Mouse (Mus musculus) embryonic fibroblast, embryonic 13.5 days (primary cell): ENCODE measurements at regions not wholly inside any gene's neighbourhood (a gene's known extent, or its start where the extent isn't known, plus 50 kb on each side); places are given as distances from the start of the nearest gene placed in this dataset.

ENCODE experiments used
- H3K27ac ChIP-seq: 2 replicates; pipeline ENCODE4 v1.5.1; 2012; ENCODE audit warnings: low read length, control low read depth, inconsistent platforms; ENCODE audit not compliant: insufficient read depth
- H3K4me1 ChIP-seq: 2 replicates; pipeline ENCODE4 v1.6.1; 2011; ENCODE audit warnings: low read length; ENCODE audit not compliant: control insufficient read depth, insufficient read depth
- H3K4me3 ChIP-seq: 2 replicates; pipeline ENCODE4 v1.5.1; 2011; ENCODE audit warnings: mild to moderate bottlenecking, control low read depth, low read length; ENCODE audit not compliant: insufficient read depth
- CTCF ChIP-seq: IDR thresholded peaks from 2 replicates; pipeline ENCODE4 v1.5.1; 2011; ENCODE audit warnings: mild to moderate bottlenecking, control low read depth, low read length, moderate library complexity, borderline replicate concordance; ENCODE audit not compliant: insufficient read depth
- POLR2A ChIP-seq: IDR thresholded peaks from 2 replicates; pipeline ENCODE4 v1.6.1; 2011; ENCODE audit warnings: low read depth, mild to moderate bottlenecking, control low read depth, low read length, moderate library complexity

DNA sequence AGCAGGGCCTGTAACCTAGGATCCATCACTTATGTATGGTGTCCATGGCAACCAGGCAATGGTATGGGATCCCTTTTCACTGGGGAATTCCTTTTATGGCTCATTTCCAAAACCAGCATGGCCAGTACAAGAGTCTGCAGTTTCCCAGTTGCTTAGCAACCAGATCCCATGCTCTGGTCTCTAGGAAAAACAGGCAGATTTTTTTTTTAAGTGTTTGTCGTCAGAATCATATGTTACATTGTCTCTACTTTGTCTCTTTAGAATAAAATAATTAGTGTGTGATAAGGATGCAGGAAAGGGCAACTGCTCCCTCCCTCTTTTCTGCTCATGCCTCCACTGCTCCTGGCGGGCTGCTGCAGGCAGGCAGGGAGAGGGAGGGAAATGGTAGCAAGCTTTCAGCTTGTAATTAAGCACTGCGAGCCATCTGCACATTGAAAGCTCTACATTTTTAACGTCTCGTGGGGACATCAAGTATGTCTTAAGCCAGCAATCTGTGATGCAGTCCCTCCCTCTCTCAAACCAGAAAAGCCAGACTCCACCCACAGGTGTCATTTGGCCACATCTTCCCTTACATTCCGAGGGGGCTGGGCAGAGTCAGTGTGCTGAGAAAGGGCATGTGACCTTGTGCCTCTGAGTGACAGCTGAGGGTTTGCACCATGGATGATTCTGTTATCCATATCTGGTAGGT, 51.6 kb upstream of the March10 start:
- no peak for TF ChIP-seq POLR2A
- TF ChIP-seq CTCF = no peak
- Histone ChIP-seq H3K4me3 (no peak overlapping the region), H3K27ac (peak overlapping the region; percentile 54), H3K4me1 (peaks cover 11% of the 10 kb centered on the region)

DNA sequence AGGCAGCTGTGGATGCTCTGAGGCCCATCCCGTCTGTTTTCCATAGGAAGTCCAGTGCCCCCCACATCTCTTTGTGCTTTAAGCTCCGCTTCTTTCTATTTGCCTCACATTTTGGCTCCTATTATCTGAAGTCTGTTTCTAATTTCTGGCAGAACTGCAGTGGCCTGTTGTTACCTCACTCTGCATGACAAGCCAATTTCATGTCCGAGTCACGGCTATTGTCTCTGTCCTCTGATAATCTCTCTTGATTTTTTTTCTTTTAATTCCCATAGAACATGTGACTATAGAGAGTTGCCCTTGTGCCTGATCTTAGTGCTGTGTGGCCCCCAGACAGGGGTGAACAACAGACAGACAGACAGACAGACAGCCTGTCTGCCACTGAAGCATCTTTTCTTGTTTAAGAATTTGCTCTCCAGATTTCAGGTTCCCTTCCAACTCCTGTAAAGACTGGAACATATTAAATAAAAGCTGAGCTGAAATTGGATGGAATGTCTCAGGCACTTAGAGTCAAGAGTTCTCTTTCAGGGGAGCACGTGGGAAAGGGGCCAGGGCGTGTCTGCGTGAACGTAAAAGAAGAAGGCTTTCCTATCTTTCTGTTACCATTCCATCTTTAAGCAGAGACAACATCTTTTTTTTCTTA, 50.9 kb upstream of the March10 start:
- peak overlapping the region; percentile 54 for H3K27ac ChIP-seq
- H3K4me1 ChIP-seq = peaks cover 11% of the 10 kb centered on the region
- no peak for TF ChIP-seq POLR2A
- TF ChIP-seq CTCF = no peak
- H3K4me3 ChIP-seq = no peak overlapping the region
